Mouse (Mus musculus) embryo, embryonic 10.5 days (tissue): ENCODE measurements around the gene Fam206a.

ENCODE experiments used
- DNase-seq: peaks from one replicate; pipeline ENCODE4 v3.0.0-alpha.2; 2015; ENCODE audit warnings: low spot score

Fam206a gene

DNA sequence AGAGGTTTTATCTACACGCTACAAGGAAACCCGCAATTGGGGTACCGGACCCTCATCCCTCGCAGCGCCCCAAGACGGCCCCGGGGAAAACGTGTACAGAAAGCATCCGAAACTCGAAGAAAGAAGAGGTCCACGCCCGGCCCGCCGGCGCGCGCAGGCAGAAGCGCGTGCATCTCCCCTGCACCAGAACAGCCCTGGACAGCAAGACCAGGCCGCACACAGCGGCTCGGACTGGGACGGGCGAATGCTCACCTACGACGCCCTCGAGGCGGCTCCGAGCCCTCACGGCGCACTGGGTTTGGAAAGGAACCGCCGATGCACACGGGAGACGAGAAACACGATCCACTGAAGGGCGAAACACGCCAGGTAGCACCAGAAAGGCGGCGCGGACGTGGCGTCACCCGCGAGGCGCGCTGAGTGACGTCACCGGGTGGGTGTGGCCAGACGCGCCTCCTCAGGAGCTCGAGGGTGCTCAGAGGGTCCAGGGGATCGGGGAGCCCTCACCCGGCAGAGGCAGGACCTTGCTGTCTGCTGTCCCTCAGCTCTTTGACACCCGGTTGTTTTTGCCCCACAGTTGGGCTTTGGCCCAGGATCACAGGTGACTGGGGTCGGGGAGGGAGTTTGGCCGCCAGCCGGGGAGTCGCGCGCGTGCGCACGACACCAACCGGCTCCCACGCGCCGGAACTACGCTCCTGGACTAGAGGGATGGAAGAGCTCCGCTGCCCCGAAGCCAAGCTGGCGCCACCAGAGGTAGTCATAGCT lies at the start of gene Fam206a, which contains the start of gene Elp1:
Fam206a (plus strand) TSS at position 439 of the 762 bp plus-strand sequence.
Elp1 (minus strand) TSS at position 425 of the 762 bp plus-strand sequence.
- peak; percentile 93 for DNase-seq

- no peak for DNase-seq
These were observed 46.1 kb upstream of the Fam206a start for GRCm38 (mm10) chr4:56756021-56756420.

- no peak for DNase-seq
These were observed 45.1 kb upstream of the Fam206a start for GRCm38 (mm10) chr4:56756966-56757600.

GRCm38 (mm10) chr4:56757693-56758092 lies 44.5 kb upstream of the Fam206a start:
- DNase-seq, result no peak

GRCm38 (mm10) chr4:56767861-56768284 lies 34.3 kb upstream of the Fam206a start:
- DNase-seq, result no peak

DNA sequence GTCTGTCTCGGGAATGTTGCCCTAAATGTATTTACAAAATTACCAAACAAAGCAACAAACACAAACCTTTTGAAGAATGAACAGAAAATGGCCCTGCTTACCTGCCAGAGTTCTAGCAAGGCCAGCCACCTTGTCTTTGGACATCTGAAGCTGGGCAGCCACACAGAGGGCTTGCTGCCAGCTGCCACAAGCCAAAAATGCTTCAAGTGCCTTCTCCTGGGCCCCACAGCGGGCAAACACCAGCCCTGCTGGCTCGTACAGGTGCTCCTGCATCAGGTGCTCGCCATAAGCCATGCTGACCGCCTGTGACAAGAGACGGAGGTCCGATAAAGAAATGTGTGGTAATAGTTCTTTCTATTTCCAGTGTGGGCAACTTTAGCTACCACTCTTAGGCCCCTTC lies 33.2 kb upstream of the Fam206a start:
- DNase-seq, result no peak

DNA sequence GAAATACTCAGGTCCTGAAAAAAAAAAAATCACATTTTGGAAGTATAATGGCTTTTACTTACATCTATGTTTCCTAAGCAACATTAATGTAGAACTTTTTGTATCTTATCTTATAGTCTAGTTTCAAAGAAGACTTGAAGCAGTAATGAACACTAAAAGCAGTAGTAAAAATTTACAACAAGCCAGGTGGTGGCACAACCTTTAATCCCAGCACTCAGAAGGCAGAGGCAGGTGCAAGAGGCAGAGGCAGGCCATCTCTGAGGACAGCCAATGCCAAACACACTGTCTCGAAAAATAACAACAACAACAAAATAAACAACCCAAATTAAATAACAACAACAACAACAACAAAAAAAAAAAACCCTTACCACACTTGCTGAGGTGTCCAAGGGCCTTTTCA lies 31.1 kb upstream of the Fam206a start:
- DNase-seq, result no peak

DNA sequence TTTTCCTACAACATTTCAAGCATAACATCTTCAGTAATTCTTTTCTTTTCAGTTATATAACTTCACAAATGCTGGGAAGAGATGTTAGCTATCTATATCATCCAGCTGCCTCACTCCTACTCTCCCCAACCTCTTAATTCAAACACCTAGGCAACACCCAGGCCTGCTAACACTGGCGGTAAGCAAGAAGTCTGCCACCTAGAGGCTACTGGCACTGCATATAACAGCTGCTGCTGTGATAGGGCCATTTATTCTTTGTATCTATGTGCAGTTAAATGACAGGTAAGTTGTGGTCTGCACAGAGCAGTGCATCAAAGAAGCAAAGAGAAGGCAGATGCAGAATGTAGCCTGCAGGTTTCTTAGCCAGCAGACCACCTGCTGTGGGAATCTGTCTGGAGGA lies 10.8 kb upstream of the Fam206a start:
- DNase-seq, result peak; percentile 15

GRCm38 (mm10) chr4:56802669-56803150 lies 565 bp downstream of the Fam206a start:
- DNase-seq, result no peak

- DNase-seq, result no peak
These were observed 6.9 kb downstream of the Fam206a start for GRCm38 (mm10) chr4:56809050-56809449.

DNA sequence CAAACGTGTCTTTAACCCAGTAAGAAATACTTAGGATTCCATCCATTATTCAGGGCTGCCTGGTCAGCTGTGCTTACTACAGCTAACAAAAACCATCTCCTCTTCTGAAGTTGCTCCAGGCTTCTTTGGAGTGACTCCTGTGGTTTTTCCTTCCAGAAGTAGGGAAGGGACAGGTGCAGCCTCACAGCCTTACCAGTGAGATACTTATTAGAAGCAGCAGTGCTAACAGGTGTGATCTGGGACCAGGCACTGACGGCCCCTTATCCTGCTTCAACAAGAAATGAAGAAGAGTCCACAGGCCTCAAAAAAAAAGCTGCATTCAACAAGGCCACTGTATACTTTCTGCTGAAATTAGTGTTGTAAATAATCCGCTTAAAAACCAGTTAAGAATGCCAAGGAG lies 9.5 kb downstream of the Fam206a start:
- no peak for DNase-seq

GRCm38 (mm10) chr4:56812096-56812495 lies 10.0 kb downstream of the Fam206a start:
- DNase-seq, result no peak

GRCm38 (mm10) chr4:56815131-56815530 lies 13.0 kb downstream of the Fam206a start:
- peak; percentile 19 for DNase-seq

GRCm38 (mm10) chr4:56820017-56820550 lies 17.9 kb downstream of the Fam206a start:
- DNase-seq, result peak; percentile 44

DNA sequence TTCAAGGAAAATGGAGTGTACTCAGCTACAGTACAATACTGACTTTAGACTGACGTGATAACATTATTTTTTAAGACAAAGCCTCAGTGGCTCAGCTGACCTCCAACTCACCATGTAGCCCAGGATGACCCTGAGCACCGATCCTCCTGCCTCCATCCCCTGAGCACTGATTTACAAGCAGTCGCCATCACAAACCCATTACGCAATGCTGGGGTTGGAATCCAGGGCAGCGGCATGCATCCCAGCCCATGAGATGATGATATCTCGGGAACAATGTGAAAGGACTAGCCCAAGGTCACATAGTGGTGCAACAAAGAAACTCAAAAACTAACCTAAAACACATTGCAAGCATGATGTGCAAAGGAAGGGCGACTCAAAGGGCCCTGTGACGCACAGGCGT lies 22.1 kb downstream of the Fam206a start:
- DNase-seq, result no peak

- DNase-seq, result no peak
These were observed 26.8 kb downstream of the Fam206a start for GRCm38 (mm10) chr4:56828932-56829331.

DNA sequence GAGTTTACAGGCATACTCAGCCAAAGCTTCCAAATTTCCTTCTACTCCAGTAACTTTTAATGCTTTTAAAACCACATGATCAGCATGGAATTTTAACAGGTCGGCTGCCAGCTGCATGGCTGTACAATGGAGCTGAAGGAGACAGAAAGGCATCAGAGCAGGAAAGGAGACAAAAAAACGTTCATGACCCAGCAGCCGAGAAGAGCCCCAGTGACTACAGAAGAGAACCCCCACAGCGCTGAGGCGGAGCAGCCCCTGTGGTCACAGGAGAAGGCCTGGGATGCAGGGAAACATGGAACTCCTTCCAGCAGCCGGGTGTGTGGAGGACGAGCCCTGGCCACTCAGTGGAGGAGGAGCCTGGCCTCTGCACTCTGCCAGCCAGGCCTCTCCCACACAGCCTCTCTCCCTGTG lies 27.4 kb downstream of the Fam206a start:
- no peak for DNase-seq

- DNase-seq, result no peak
These were observed 29.0 kb downstream of the Fam206a start for GRCm38 (mm10) chr4:56831013-56831609.

DNA sequence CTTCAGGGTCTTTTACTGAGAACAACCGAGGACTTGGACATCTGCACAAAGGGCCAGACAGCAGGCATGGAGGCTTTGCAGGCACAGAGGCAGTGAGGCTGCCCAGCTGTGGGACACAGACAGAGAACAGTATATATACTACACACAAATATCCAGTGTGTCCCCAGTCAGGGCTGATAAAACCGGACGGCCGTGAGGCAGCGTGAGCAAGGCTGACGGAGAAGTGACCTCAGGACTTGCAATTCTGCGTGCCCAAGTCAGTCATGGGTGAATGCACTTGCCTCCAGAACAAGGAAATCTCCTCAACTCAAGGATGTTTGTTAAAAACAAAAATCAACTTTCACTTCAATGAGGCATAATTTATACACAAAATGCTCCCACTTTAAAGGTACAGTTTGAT lies 29.9 kb downstream of the Fam206a start:
- no peak for DNase-seq

GRCm38 (mm10) chr4:56837661-56838060 lies 35.5 kb downstream of the Fam206a start:
- no peak for DNase-seq

DNA sequence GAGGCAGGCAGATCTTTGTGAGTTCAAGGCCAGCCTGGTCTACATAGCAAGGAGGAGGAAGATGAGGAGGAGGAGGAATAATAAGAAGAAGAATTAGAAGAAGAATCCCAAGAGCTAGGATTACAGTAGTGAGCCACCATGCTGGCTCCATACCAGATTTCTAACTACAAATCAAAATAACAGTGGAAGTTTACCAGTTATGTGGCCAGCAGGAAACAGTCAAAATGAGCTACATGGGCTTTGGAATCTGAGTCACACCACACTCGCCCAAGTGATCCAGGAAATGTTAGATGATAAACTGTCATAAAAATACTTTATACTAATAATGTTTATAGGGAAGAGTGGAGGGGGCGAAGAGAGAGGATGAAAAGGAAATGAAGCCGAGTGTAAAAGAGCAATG lies 38.2 kb downstream of the Fam206a start:
- no peak for DNase-seq

GRCm38 (mm10) chr4:56842501-56842900 lies 40.4 kb downstream of the Fam206a start:
- DNase-seq, result no peak

- no peak for DNase-seq
These were observed 41.8 kb downstream of the Fam206a start for GRCm38 (mm10) chr4:56843963-56844362.
